ENCODE assay signal across 8 mouse cellular contexts in the genomic region with DNA sequence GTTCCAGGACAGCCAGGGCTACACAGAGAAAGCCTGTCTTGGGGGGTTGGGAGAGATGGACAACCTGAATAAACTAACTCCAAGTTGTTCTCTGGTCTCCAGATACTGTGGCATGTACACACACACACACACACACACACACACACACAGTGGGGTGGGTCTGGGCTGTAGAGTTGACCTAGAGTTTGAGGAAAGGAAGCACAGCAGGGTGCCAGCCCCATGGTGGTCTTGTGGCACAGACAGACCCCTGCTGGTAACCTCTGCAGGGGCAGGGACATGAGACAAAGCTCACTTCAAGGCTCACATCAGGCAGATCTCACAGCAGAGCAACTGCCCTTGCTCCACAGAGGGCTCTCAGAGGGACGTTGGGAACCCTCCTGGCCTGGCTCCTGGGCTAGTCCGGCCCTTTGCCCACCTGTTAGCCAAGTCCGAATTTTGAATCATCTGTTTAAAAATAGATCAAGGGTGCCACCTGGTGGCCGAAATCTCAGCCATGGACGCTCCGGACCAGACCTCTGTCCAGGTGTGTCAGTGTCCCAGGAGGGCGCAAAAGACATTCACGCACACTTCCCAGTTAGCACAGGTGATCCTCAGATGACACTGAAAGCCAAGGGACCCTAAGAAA. TPM values are rescaled to one million over a fixed set of nuclear protein-coding genes. Genes with fewer than 3 reads are reported as not detected.
A peak's percentile ranks its signal among the peaks of the same experiment; 100 is the strongest.
DNase-seq lines count a peak whose midpoint lies in the region; ATAC-seq and TF ChIP-seq lines count a peak whose summit lies in the region.

No protein-coding gene starts in this region.

- peaks cover 26% of the 10 kb centered on the region for H3K4me1 ChIP-seq in kidney, embryonic 15.5 days
- no peaks in the 10 kb centered on the region for H3K4me1 ChIP-seq in hindbrain, postnatal 0 days (ENCODE audit: insufficient read depth, low read length)
- H3K4me1 ChIP-seq in limb, embryonic 12.5 days (replicated peaks), result peaks cover 14% of the 10 kb centered on the region

- DNase-seq in kidney, adult 11 months, result peak; percentile 74
- peak; percentile 67 for DNase-seq in ZHBTc4 (ENCODE audit: low read depth, low spot score)
- peak; percentile 83 for DNase-seq in hindbrain, postnatal 0 days (ENCODE audit: low spot score)
- peak; percentile 81 for DNase-seq in neural tube, embryonic 10.5 days (ENCODE audit: extremely low spot score, low spot score)
- peak; percentile 60 for DNase-seq in thymus, postnatal 25 days

- H3K4me2 ChIP-seq in kidney, embryonic 15.5 days, result no peak overlapping the region
- no peak overlapping the region for H3K4me2 ChIP-seq in hindbrain, postnatal 0 days (ENCODE audit: low read depth, low read length)
- no peak overlapping the region for H3K4me2 ChIP-seq in limb, embryonic 12.5 days

- H3K27ac ChIP-seq in kidney, embryonic 15.5 days, result no peak overlapping the region
- H3K27ac ChIP-seq in hindbrain, postnatal 0 days, result no peak overlapping the region
- H3K27ac ChIP-seq in limb, embryonic 12.5 days, result no peak overlapping the region

- no peak overlapping the region for H3K9ac ChIP-seq in kidney, embryonic 15.5 days
- no peak overlapping the region for H3K9ac ChIP-seq in hindbrain, postnatal 0 days (replicated peaks; ENCODE audit: low read length)
- H3K9ac ChIP-seq in limb, embryonic 12.5 days (replicated peaks), result no peak overlapping the region

- ATAC-seq in kidney, embryonic 15.5 days (replicated peaks; ENCODE audit: low FRiP score), result no peak
- ATAC-seq in erythroblast, adult 5-6 weeks (replicated peaks; ENCODE audit: low FRiP score, poor library complexity, severe bottlenecking), result 0 out of 2 replicates have a peak, but pooled peaks have one; percentile 33
- peak; percentile 38 for ATAC-seq in hindbrain, postnatal 0 days
- peak; percentile 29; the same call in 1 of the 2 replicates for ATAC-seq in limb, embryonic 12.5 days (ENCODE audit: insufficient number of reproducible peaks, insufficient read depth, low FRiP score, low TSS enrichment, low read depth)

- peaks cover 65% of the 10 kb centered on the region for H3K27me3 ChIP-seq in kidney, embryonic 15.5 days
- no peaks in the 10 kb centered on the region for H3K27me3 ChIP-seq in hindbrain, postnatal 0 days (ENCODE audit: insufficient read depth, low read length)
- peaks cover 42% of the 10 kb centered on the region for H3K27me3 ChIP-seq in limb, embryonic 12.5 days

- WGBS in kidney, embryonic 15.5 days, result 8% methylated on average over 8 of the region's 8 CpGs
- 7% methylated on average over 8 of the region's 8 CpGs for WGBS in hindbrain, postnatal 0 days
- 5% methylated on average over 8 of the region's 8 CpGs for WGBS in limb, embryonic 12.5 days

- no peaks in the 10 kb centered on the region for H3K9me3 ChIP-seq in kidney, embryonic 15.5 days (replicated peaks)
- no peaks in the 10 kb centered on the region for H3K9me3 ChIP-seq in hindbrain, postnatal 0 days (ENCODE audit: low read length)
- H3K9me3 ChIP-seq in limb, embryonic 12.5 days, result no peaks in the 10 kb centered on the region

- H3K36me3 ChIP-seq in kidney, embryonic 15.5 days, result no peaks in the 10 kb centered on the region
- H3K36me3 ChIP-seq in hindbrain, postnatal 0 days (ENCODE audit: insufficient read depth, low read length), result no peaks in the 10 kb centered on the region
- no peaks in the 10 kb centered on the region for H3K36me3 ChIP-seq in limb, embryonic 12.5 days

- no peak overlapping the region for H3K4me3 ChIP-seq in kidney, embryonic 15.5 days (replicated peaks)
- H3K4me3 ChIP-seq in hindbrain, postnatal 0 days (ENCODE audit: low read length), result no peak overlapping the region
- no peak overlapping the region for H3K4me3 ChIP-seq in limb, embryonic 12.5 days (replicated peaks)

- TF ChIP-seq CTCF in hindbrain, postnatal 0 days (IDR thresholded peaks at IDR 0.05; ENCODE audit: low read depth), result peak; percentile 81

RNA-seq across cellular contexts. Expression of gene Pck1, which starts 31.1 kb away (rescaled TPM):
- polyA plus RNA-seq in kidney, embryonic 15.5 days (2015; fragmentation: Nextera tagmentation; extraction: Ambion mirVana), result 17.9 and 18.0 TPM in 2 replicates
- not detected in 2 replicates for total RNA-seq in erythroblast, adult 5-6 weeks (2015; ENCODE audit: low replicate concordance)
- total RNA-seq in erythroblast, adult 5-6 weeks (2017; ENCODE audit: low replicate concordance), result not detected in 2 replicates
- total RNA-seq in hindbrain, postnatal 0 days (2014; rRNA removed), result 0.21 TPM in 1 of 2 replicates, not detected in the other
- polyA plus RNA-seq in hindbrain, postnatal 0 days (2015; fragmentation: Nextera tagmentation; extraction: Ambion mirVana), result not detected in 2 replicates
- 0.08 TPM in 1 of 2 replicates, not detected in the other for polyA plus RNA-seq in limb, embryonic 12.5 days (2016; fragmentation: Nextera tagmentation; extraction: Ambion mirVana)

RNA-seq across cellular contexts. Expression of gene Zbp1, which starts 34.8 kb away (rescaled TPM):
- 0.40 and 0.64 TPM in 2 replicates for polyA plus RNA-seq in kidney, embryonic 15.5 days (2015; fragmentation: Nextera tagmentation; extraction: Ambion mirVana)
- 4.4 and 11.1 TPM in 2 replicates for total RNA-seq in erythroblast, adult 5-6 weeks (2015; ENCODE audit: low replicate concordance)
- total RNA-seq in erythroblast, adult 5-6 weeks (2017; ENCODE audit: low replicate concordance), result 3.0 and 6.4 TPM in 2 replicates
- not detected in 2 replicates for total RNA-seq in hindbrain, postnatal 0 days (2014; rRNA removed)
- 0.58 and 0.68 TPM in 2 replicates for polyA plus RNA-seq in hindbrain, postnatal 0 days (2015; fragmentation: Nextera tagmentation; extraction: Ambion mirVana)
- not detected in 2 replicates for polyA plus RNA-seq in limb, embryonic 12.5 days (2016; fragmentation: Nextera tagmentation; extraction: Ambion mirVana)

Comparison
In these comparisons a context has a peak if more than half of its experiments do, and no peak if none do; other contexts are left out.
1. RNA of gene Pck1, which starts 31.1 kb away (polyA plus RNA-seq): 17.9 to 18.0 TPM in kidney, embryonic 15.5 days; 0.08 TPM in limb, embryonic 12.5 days and not detected in hindbrain, postnatal 0 days; every median in the first group is over 10 times any median in the second.
2. Peak in every context shown above with its lines, with median percentiles within 50 percentile points of each other: DNase-seq.